Mouse (Mus musculus) intestine, embryonic 15.5 days (tissue): Measurements from ENCODE around the gene 4931406C07Rik. TPM values are rescaled to one million over a fixed set of nuclear protein-coding genes. Genes with fewer than 3 reads are reported as not detected.

Experiments used
- ATAC-seq: fragments of 200-750 bp; cut with Nextera tagmentation; 2 replicates; pipeline ENCODE4 v1.8.0; 2017; ENCODE audit warnings: moderate TSS enrichment, moderate library complexity
- H3K27ac ChIP-seq: fragments of 300-500 bp; sonication (generic); 2 replicates; pipeline ENCODE4 v1.5.1; 2015; ENCODE audit warnings: mild to moderate bottlenecking, inconsistent platforms
- H3K27me3 ChIP-seq: fragments of 300-500 bp; sonication (generic); replicated peaks from 2 replicates; pipeline ENCODE4 v1.6.1; 2015; ENCODE audit warnings: inconsistent platforms
- H3K36me3 ChIP-seq: fragments of 300-500 bp; sonication (generic); 2 replicates; pipeline ENCODE4 v1.6.1; 2015; ENCODE audit warnings: inconsistent platforms
- H3K4me1 ChIP-seq: fragments of 300-500 bp; sonication (generic); replicated peaks from 2 replicates; pipeline ENCODE4 v1.6.1; 2015; ENCODE audit warnings: inconsistent platforms
- H3K4me2 ChIP-seq: fragments of 300-500 bp; sonication (generic); replicated peaks from 2 replicates; pipeline ENCODE4 v1.6.1; 2015; ENCODE audit warnings: mild to moderate bottlenecking, inconsistent platforms
- H3K4me3 ChIP-seq: fragments of 300-500 bp; sonication (generic); replicated peaks from 2 replicates; pipeline ENCODE4 v1.5.1; 2015; ENCODE audit warnings: inconsistent platforms
- H3K9ac ChIP-seq: fragments of 300-500 bp; sonication (generic); 2 replicates; pipeline ENCODE4 v1.6.1; 2015; ENCODE audit warnings: inconsistent platforms
- H3K9me3 ChIP-seq: fragments of 300-500 bp; sonication (generic); 2 replicates; pipeline ENCODE4 v1.6.1; 2016; ENCODE audit warnings: inconsistent platforms
- WGBS: fragments of 180-500 bp; shearing (Covaris S2); methylation state at CpG from one replicate; pipeline ENCODE4 v1.1.7; 2015; 5-methylcytosine and 5-hydroxymethylcytosine counted together
- polyA plus RNA-seq: library from polyadenylated mRNA; unstranded; fragments of >200 nt; fragmentation: Nextera tagmentation; extraction: Ambion mirVana; gene quantifications from 2 replicates; pipeline ENCODE4 v1.2.1, GENCODE M21; 2015

4931406C07Rik gene
- polyA plus RNA-seq, 1 experiment from 2014 or later: 9.6 TPM

GRCm38 (mm10) chr9:15285443-15285842 is 20.8 kb downstream of the 4931406C07Rik start:
- Histone ChIP-seq H3K36me3 (no peaks in the 10 kb centered on the region), H3K9ac (no peak overlapping the region), H3K4me1 (peaks cover 4% of the 10 kb centered on the region; the same call in 1 of the 2 replicates), H3K27ac (no peak overlapping the region), H3K9me3 (no peaks in the 10 kb centered on the region), H3K4me2 (no peak overlapping the region), H3K27me3 (no peaks in the 10 kb centered on the region), H3K4me3 (no peak overlapping the region)
- ATAC-seq: no peak
- 79% methylated on average over 3 of the region's 3 CpGs for WGBS

GRCm38 (mm10) chr9:15280491-15280879 is 25.8 kb downstream of the 4931406C07Rik start:
- Histone ChIP-seq H3K27ac (no peak overlapping the region; the same call in 1 of the 2 replicates), H3K27me3 (no peaks in the 10 kb centered on the region), H3K9ac (peak overlapping the region; percentile 96), H3K4me2 (peak overlapping the region; percentile 59), H3K4me3 (peak overlapping the region; percentile 86), H3K4me1 (peaks cover 6% of the 10 kb centered on the region; the same call in 1 of the 2 replicates), H3K36me3 (peaks cover 4% of the 10 kb centered on the region; the same call in 1 of the 2 replicates), H3K9me3 (no peaks in the 10 kb centered on the region)
- ATAC-seq: peak; percentile 13; the same call in 1 of the 2 replicates
- 38% methylated on average over 5 of the region's 5 CpGs for WGBS

GRCm38 (mm10) chr9:15279649-15280490 is 26.4 kb downstream of the 4931406C07Rik start, which contains the start of gene Med17:
Gene Med17 (minus strand): TSS chr9:15279931.
- Histone ChIP-seq H3K9me3 (no peaks in the 10 kb centered on the region), H3K36me3 (peaks cover 8% of the 10 kb centered on the region; the same call in 1 of the 2 replicates), H3K4me3 (peak within 1 kb of the TSS; percentile 86), H3K4me1 (peaks cover 6% of the 10 kb centered on the region; the same call in 1 of the 2 replicates), H3K27ac (peak within 1 kb of the TSS; percentile 92), H3K9ac (peak within 1 kb of the TSS; percentile 96), H3K4me2 (peak within 1 kb of the TSS; percentile 59), H3K27me3 (no peaks in the 10 kb centered on the region)
- ATAC-seq: peak; percentile 99
- WGBS: 1% methylated on average over 57 of the region's 57 CpGs

- Histone ChIP-seq H3K27ac (peak overlapping the region; percentile 92), H3K9me3 (no peaks in the 10 kb centered on the region), H3K9ac (peak overlapping the region; percentile 96), H3K36me3 (peaks cover 10% of the 10 kb centered on the region; the same call in 1 of the 2 replicates), H3K4me2 (peak overlapping the region; percentile 59), H3K4me1 (peaks cover 6% of the 10 kb centered on the region; the same call in 1 of the 2 replicates), H3K27me3 (no peaks in the 10 kb centered on the region), H3K4me3 (peak overlapping the region; percentile 86)
- no peak for ATAC-seq
- WGBS: 9% methylated on average over 19 of the region's 19 CpGs
These were observed 27.1 kb downstream of the 4931406C07Rik start for GRCm38 (mm10) chr9:15279139-15279648.

- Histone ChIP-seq H3K27me3 (no peaks in the 10 kb centered on the region), H3K9me3 (no peaks in the 10 kb centered on the region), H3K36me3 (peaks cover 13% of the 10 kb centered on the region; the same call in 1 of the 2 replicates), H3K4me1 (peaks cover 6% of the 10 kb centered on the region; the same call in 1 of the 2 replicates), H3K4me2 (peak overlapping the region; percentile 59; the same call in 1 of the 2 replicates), H3K27ac (no peak overlapping the region), H3K4me3 (no peak overlapping the region), H3K9ac (no peak overlapping the region)
- 95% methylated on average over 3 of the region's 3 CpGs for WGBS
- no peak for ATAC-seq
These were observed 27.9 kb downstream of the 4931406C07Rik start for GRCm38 (mm10) chr9:15278343-15278742.

GRCm38 (mm10) chr9:15276855-15277254 is 29.4 kb downstream of the 4931406C07Rik start:
- ATAC-seq: no peak
- H3K27ac ChIP-seq: no peak overlapping the region
- no peak overlapping the region for H3K9ac ChIP-seq
- peaks cover 22% of the 10 kb centered on the region for H3K36me3 ChIP-seq
- H3K9me3 ChIP-seq: no peaks in the 10 kb centered on the region
- H3K4me3 ChIP-seq: no peak overlapping the region
- H3K27me3 ChIP-seq: no peaks in the 10 kb centered on the region
- peaks cover 6% of the 10 kb centered on the region; the same call in 1 of the 2 replicates for H3K4me1 ChIP-seq
- no peak overlapping the region for H3K4me2 ChIP-seq
- WGBS: 91% methylated on average over 4 of the region's 4 CpGs

- no peak overlapping the region for H3K4me2 ChIP-seq
- no peaks in the 10 kb centered on the region for H3K4me1 ChIP-seq
- peaks cover 39% of the 10 kb centered on the region for H3K36me3 ChIP-seq
- no peak overlapping the region for H3K27ac ChIP-seq
- no peak overlapping the region for H3K9ac ChIP-seq
- no peak for ATAC-seq
- H3K4me3 ChIP-seq: no peak overlapping the region
- H3K9me3 ChIP-seq: no peaks in the 10 kb centered on the region
- H3K27me3 ChIP-seq: no peaks in the 10 kb centered on the region
- 91% methylated on average over 2 of the region's 2 CpGs for WGBS
These were observed 32.3 kb downstream of the 4931406C07Rik start for GRCm38 (mm10) chr9:15273981-15274380.

GRCm38 (mm10) chr9:15263487-15263886 is 42.8 kb downstream of the 4931406C07Rik start:
- no peak for ATAC-seq
- Histone ChIP-seq H3K9me3 (no peaks in the 10 kb centered on the region), H3K9ac (no peak overlapping the region), H3K27ac (no peak overlapping the region), H3K4me2 (no peak overlapping the region), H3K27me3 (no peaks in the 10 kb centered on the region), H3K36me3 (peaks cover 27% of the 10 kb centered on the region), H3K4me1 (no peaks in the 10 kb centered on the region), H3K4me3 (no peak overlapping the region)
- 95% methylated on average over 10 of the region's 10 CpGs for WGBS

- H3K27ac ChIP-seq: 0 out of 2 replicates have a peak overlapping the region, but pooled peaks have one; percentile 6
- ATAC-seq: peak; percentile 68
- H3K4me3 ChIP-seq: no peak overlapping the region
- no peaks in the 10 kb centered on the region for H3K4me1 ChIP-seq
- H3K4me2 ChIP-seq: no peak overlapping the region
- WGBS: 66% methylated on average over 8 of the region's 8 CpGs
- no peaks in the 10 kb centered on the region for H3K9me3 ChIP-seq
- H3K27me3 ChIP-seq: no peaks in the 10 kb centered on the region
- no peak overlapping the region for H3K9ac ChIP-seq
- peaks cover 22% of the 10 kb centered on the region for H3K36me3 ChIP-seq
These were observed 44.3 kb downstream of the 4931406C07Rik start for GRCm38 (mm10) chr9:15261980-15262379.

- 68% methylated on average over 3 of the region's 3 CpGs for WGBS
- H3K9ac ChIP-seq: no peak overlapping the region
- no peak for ATAC-seq
These were observed 50.0 kb downstream of the 4931406C07Rik start for GRCm38 (mm10) chr9:15256214-15256613.

GRCm38 (mm10) chr9:15254501-15254900 is 51.7 kb downstream of the 4931406C07Rik start:
- H3K27me3 ChIP-seq: no peaks in the 10 kb centered on the region
- no peaks in the 10 kb centered on the region for H3K9me3 ChIP-seq
- no peak overlapping the region for H3K9ac ChIP-seq
- no peak overlapping the region for H3K4me3 ChIP-seq
- no peak for ATAC-seq
- H3K36me3 ChIP-seq: no peaks in the 10 kb centered on the region
- H3K27ac ChIP-seq: no peak overlapping the region
- no peaks in the 10 kb centered on the region; the same call in 1 of the 2 replicates for H3K4me1 ChIP-seq
- no peak overlapping the region for H3K4me2 ChIP-seq
- 89% methylated on average over 7 of the region's 7 CpGs for WGBS

More at GRCm38 (mm10) chr9:15256214-15256613, 50.0 kb downstream of the 4931406C07Rik start:
- H3K27me3 ChIP-seq: no peaks in the 10 kb centered on the region
- H3K27ac ChIP-seq: no peak overlapping the region
- no peaks in the 10 kb centered on the region; the same call in 1 of the 2 replicates for H3K4me1 ChIP-seq
- no peak overlapping the region for H3K4me2 ChIP-seq
- H3K9me3 ChIP-seq: no peaks in the 10 kb centered on the region
- peaks cover 4% of the 10 kb centered on the region for H3K36me3 ChIP-seq
- no peak overlapping the region for H3K4me3 ChIP-seq

- no peak overlapping the region for H3K9ac ChIP-seq
- WGBS: 61% methylated on average over 7 of the region's 7 CpGs
- no peaks in the 10 kb centered on the region for H3K36me3 ChIP-seq
- H3K4me1 ChIP-seq: no peaks in the 10 kb centered on the region; the same call in 1 of the 2 replicates
- ATAC-seq: no peak
- no peaks in the 10 kb centered on the region for H3K9me3 ChIP-seq
- no peak overlapping the region for H3K4me3 ChIP-seq
- H3K27ac ChIP-seq: no peak overlapping the region
- H3K27me3 ChIP-seq: no peaks in the 10 kb centered on the region
- H3K4me2 ChIP-seq: no peak overlapping the region
These were observed 54.1 kb downstream of the 4931406C07Rik start for GRCm38 (mm10) chr9:15252196-15252595.
